Mouse (Mus musculus): ENCODE measurements around the gene Scaf8. TPM values are rescaled to one million over a fixed set of nuclear protein-coding genes. Genes with fewer than 3 reads are reported as not detected.
"Not testable (repeated sequence)": the region's sequence is repeated elsewhere in the genome, so short reads cannot be mapped to it uniquely, and the experiment has no call there.

Gene Scaf8
- polyA plus RNA-seq, 1 experiment, result 16.3 TPM

DNA sequence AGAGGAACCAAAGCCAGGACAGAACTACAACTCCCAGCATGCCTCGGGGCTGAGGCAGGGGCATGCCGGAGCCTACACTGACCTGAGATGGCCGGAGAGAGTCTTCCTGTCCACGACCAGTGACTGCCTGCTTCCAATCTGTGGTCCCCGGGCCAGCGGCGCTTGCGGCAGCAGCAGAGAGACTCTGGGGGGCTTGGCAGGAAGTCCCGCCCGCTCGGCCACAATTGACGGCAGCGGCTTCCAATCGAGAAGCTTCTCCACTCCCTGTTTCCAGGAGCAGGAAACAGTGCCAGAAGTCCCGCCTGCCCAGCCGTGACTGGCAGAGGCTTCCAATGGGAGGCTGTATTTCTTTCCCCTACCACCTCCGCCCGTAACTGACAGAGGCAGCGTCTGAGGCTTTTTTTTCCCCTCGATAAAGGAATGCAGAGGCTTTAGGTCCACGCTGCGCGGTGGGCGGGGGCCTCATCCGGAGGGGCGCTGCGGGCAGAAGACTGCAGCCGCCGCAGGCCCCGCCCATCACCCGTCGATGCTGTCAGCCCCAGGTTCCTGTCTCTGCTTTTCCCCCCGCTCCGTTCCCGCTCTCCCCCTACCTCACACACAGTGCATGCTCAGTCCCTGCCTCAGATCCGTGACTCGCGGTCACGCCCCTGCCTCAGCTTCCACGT lies 30.8 kb upstream of the Scaf8 start:
- H3K79me3 ChIP-seq (ENCODE audit: low read depth), result no peaks in the 10 kb centered on the region
- H3K79me2 ChIP-seq (ENCODE audit: control insufficient read depth, insufficient read depth), result no peaks in the 10 kb centered on the region
- TF ChIP-seq MAX (IDR thresholded peaks at IDR 0.05) (no peak), MYOG (IDR thresholded peaks at IDR 0.05; ENCODE audit: control insufficient read depth, extremely low read depth, insufficient read length) (no peak), MYOD1 (IDR thresholded peaks at IDR 0.05; ENCODE audit: control insufficient read depth, insufficient read length, low read depth) (no peak), CEBPB (IDR thresholded peaks at IDR 0.05; ENCODE audit: low read depth) (no peak), CTCF (IDR thresholded peaks at IDR 0.05; ENCODE audit: control insufficient read depth, insufficient read depth, insufficient read length) (no peak), USF1 (IDR thresholded peaks at IDR 0.05; ENCODE audit: low read depth) (no peak), FOSL1 (IDR thresholded peaks at IDR 0.05; ENCODE audit: insufficient read depth, low read length, poor library complexity, severe bottlenecking) (no peak)
- H3ac ChIP-seq (ENCODE audit: control insufficient read depth, insufficient read length, low read depth), result peak overlapping the region; percentile 56
- no peaks in the 10 kb centered on the region for H3K27me3 ChIP-seq (ENCODE audit: control insufficient read depth, insufficient read depth, insufficient read length)
- peak overlapping the region; percentile 39 for H3K4me3 ChIP-seq (ENCODE audit: insufficient read depth, poor library complexity, severe bottlenecking)
- no peaks in the 10 kb centered on the region for H3K36me3 ChIP-seq (ENCODE audit: control insufficient read depth, insufficient read depth)

- Histone ChIP-seq H3K4me3 (ENCODE audit: insufficient read depth, poor library complexity, severe bottlenecking) (peak overlapping the region; percentile 39), H3ac (ENCODE audit: control insufficient read depth, insufficient read length, low read depth) (peak overlapping the region; percentile 19), H3K79me3 (ENCODE audit: low read depth) (no peaks in the 10 kb centered on the region), H3K36me3 (ENCODE audit: control insufficient read depth, insufficient read depth) (no peaks in the 10 kb centered on the region), H3K79me2 (ENCODE audit: control insufficient read depth, insufficient read depth) (no peaks in the 10 kb centered on the region), H3K27me3 (ENCODE audit: control insufficient read depth, insufficient read depth, insufficient read length) (no peaks in the 10 kb centered on the region)
- no peak for TF ChIP-seq USF1 (IDR thresholded peaks at IDR 0.05; ENCODE audit: low read depth)
- no peak for TF ChIP-seq MYOD1 (IDR thresholded peaks at IDR 0.05; ENCODE audit: control insufficient read depth, insufficient read length, low read depth)
- TF ChIP-seq CEBPB (IDR thresholded peaks at IDR 0.05; ENCODE audit: low read depth), result no peak
- TF ChIP-seq MAX (IDR thresholded peaks at IDR 0.05), result no peak
- peak; percentile 71 for TF ChIP-seq CTCF (IDR thresholded peaks at IDR 0.05; ENCODE audit: control insufficient read depth, insufficient read depth, insufficient read length)
- TF ChIP-seq FOSL1 (IDR thresholded peaks at IDR 0.05; ENCODE audit: insufficient read depth, low read length, poor library complexity, severe bottlenecking), result no peak
Observed at GRCm38 (mm10) chr17:3084551-3084930, 30.2 kb upstream of the Scaf8 start.

DNA sequence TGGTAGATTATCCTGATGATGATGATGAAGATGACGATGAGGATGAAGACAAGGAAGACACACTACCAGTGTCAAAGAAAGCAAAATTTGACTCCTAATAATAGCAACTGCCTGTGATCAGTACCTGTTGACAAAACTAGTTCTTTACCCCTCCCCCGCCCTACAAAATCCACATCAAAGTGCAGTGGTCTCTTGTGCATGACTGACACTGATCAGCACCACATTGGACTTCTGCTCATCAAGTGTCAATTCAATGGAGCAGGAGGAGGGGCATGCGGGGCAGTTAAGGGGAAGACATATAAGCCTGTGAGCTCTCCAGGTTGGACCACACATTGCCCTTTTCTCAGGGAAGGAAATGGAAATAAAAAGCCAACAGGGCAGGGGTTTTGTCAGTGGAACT lies 29.6 kb upstream of the Scaf8 start:
- no peak for TF ChIP-seq FOSL1 (IDR thresholded peaks at IDR 0.05; ENCODE audit: insufficient read depth, low read length, poor library complexity, severe bottlenecking)
- TF ChIP-seq MYOG (IDR thresholded peaks at IDR 0.05; ENCODE audit: control insufficient read depth, extremely low read depth, insufficient read length), result no peak
- no peak for TF ChIP-seq MYOD1 (IDR thresholded peaks at IDR 0.05; ENCODE audit: control insufficient read depth, insufficient read length, low read depth)
- TF ChIP-seq CTCF (IDR thresholded peaks at IDR 0.05; ENCODE audit: control insufficient read depth, insufficient read depth, insufficient read length), result no peak
- TF ChIP-seq USF1 (IDR thresholded peaks at IDR 0.05; ENCODE audit: low read depth), result no peak
- no peak for TF ChIP-seq CEBPB (IDR thresholded peaks at IDR 0.05; ENCODE audit: low read depth)
- no peak for TF ChIP-seq MAX (IDR thresholded peaks at IDR 0.05)
- peak overlapping the region; percentile 39 for H3K4me3 ChIP-seq (ENCODE audit: insufficient read depth, poor library complexity, severe bottlenecking)
- no peaks in the 10 kb centered on the region for H3K79me3 ChIP-seq (ENCODE audit: low read depth)
- no peaks in the 10 kb centered on the region for H3K36me3 ChIP-seq (ENCODE audit: control insufficient read depth, insufficient read depth)
- H3K79me2 ChIP-seq (ENCODE audit: control insufficient read depth, insufficient read depth), result no peaks in the 10 kb centered on the region
- H3ac ChIP-seq (ENCODE audit: control insufficient read depth, insufficient read length, low read depth), result no peak overlapping the region
- H3K27me3 ChIP-seq (ENCODE audit: control insufficient read depth, insufficient read depth, insufficient read length), result no peaks in the 10 kb centered on the region

DNA sequence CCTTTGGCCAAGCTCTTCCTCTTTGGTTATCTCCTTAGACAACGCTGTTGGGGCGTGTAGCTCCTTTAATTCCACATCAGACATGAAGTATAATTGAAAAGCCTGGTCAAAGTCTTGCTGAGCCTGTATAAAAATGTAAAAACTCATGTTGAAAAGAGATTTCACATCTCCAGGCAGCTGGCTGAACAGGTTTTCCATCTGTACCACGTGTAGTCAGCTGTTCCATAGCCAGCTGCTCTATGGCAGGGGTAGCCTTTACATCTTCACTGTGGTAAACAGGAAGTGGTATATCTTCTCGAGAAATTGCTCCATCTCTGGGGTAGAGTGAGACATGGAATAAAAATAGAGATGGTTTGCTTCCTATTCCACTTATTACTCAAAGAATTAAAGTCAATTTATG lies 22.1 kb upstream of the Scaf8 start:
- Histone ChIP-seq H3K27me3 (ENCODE audit: control insufficient read depth, insufficient read depth, insufficient read length) (peaks cover 6% of the 10 kb centered on the region), H3K79me2 (ENCODE audit: control insufficient read depth, insufficient read depth) (no peaks in the 10 kb centered on the region), H3K79me3 (ENCODE audit: low read depth) (no peaks in the 10 kb centered on the region), H3K36me3 (ENCODE audit: control insufficient read depth, insufficient read depth) (no peaks in the 10 kb centered on the region), H3ac (ENCODE audit: control insufficient read depth, insufficient read length, low read depth) (no peak overlapping the region), H3K4me3 (ENCODE audit: insufficient read depth, poor library complexity, severe bottlenecking) (no peak overlapping the region)
- no peak for TF ChIP-seq CTCF (IDR thresholded peaks at IDR 0.05; ENCODE audit: control insufficient read depth, insufficient read depth, insufficient read length)
- TF ChIP-seq MAX (IDR thresholded peaks at IDR 0.05), result no peak
- TF ChIP-seq USF1 (IDR thresholded peaks at IDR 0.05; ENCODE audit: low read depth), result no peak

GRCm38 (mm10) chr17:3099273-3099672 lies 15.5 kb upstream of the Scaf8 start:
- H3K79me2 ChIP-seq (ENCODE audit: control insufficient read depth, insufficient read depth); H3ac ChIP-seq (ENCODE audit: control insufficient read depth, insufficient read length, low read depth); H3K36me3 ChIP-seq (ENCODE audit: control insufficient read depth, insufficient read depth); H3K79me3 ChIP-seq (ENCODE audit: low read depth); H3K27me3 ChIP-seq (ENCODE audit: control insufficient read depth, insufficient read depth, insufficient read length); H3K4me3 ChIP-seq (ENCODE audit: insufficient read depth, poor library complexity, severe bottlenecking): not testable (repeated sequence)

- TF ChIP-seq MAX (IDR thresholded peaks at IDR 0.05) (no peak), MYOD1 (IDR thresholded peaks at IDR 0.05; ENCODE audit: control insufficient read depth, insufficient read length, low read depth) (no peak), CTCF (IDR thresholded peaks at IDR 0.05; ENCODE audit: control insufficient read depth, insufficient read depth, insufficient read length) (no peak), CEBPB (IDR thresholded peaks at IDR 0.05; ENCODE audit: low read depth) (no peak), FOSL1 (IDR thresholded peaks at IDR 0.05; ENCODE audit: insufficient read depth, low read length, poor library complexity, severe bottlenecking) (no peak), MYOG (IDR thresholded peaks at IDR 0.05; ENCODE audit: control insufficient read depth, extremely low read depth, insufficient read length) (no peak), USF1 (IDR thresholded peaks at IDR 0.05; ENCODE audit: low read depth) (no peak)
- Histone ChIP-seq H3K36me3 (ENCODE audit: control insufficient read depth, insufficient read depth) (no peaks in the 10 kb centered on the region), H3K4me3 (ENCODE audit: insufficient read depth, poor library complexity, severe bottlenecking) (no peak overlapping the region)
Observed at GRCm38 (mm10) chr17:3102336-3103165, 12.2 kb upstream of the Scaf8 start.

More at GRCm38 (mm10) chr17:3102336-3103165, 12.2 kb upstream of the Scaf8 start:
- no peaks in the 10 kb centered on the region for H3K79me3 ChIP-seq (ENCODE audit: low read depth)
- H3K79me2 ChIP-seq (ENCODE audit: control insufficient read depth, insufficient read depth), result no peaks in the 10 kb centered on the region
- peaks cover under 1% of the 10 kb centered on the region for H3K27me3 ChIP-seq (ENCODE audit: control insufficient read depth, insufficient read depth, insufficient read length)
- H3ac ChIP-seq (ENCODE audit: control insufficient read depth, insufficient read length, low read depth), result no peak overlapping the region

Data from C2C12 (cell line).